Mouse (Mus musculus) c-Kit-positive CD71-negative TER-119-negative erythroid progenitor cells, embryonic 14.5 days (primary cell): ENCODE measurements around the gene Cyb5r1.

Source experiments
- DNase-seq: peaks from one replicate; pipeline ENCODE4 v3.0.0-alpha.2; 2013; ENCODE audit warnings: low read depth

Cyb5r1 gene

DNA sequence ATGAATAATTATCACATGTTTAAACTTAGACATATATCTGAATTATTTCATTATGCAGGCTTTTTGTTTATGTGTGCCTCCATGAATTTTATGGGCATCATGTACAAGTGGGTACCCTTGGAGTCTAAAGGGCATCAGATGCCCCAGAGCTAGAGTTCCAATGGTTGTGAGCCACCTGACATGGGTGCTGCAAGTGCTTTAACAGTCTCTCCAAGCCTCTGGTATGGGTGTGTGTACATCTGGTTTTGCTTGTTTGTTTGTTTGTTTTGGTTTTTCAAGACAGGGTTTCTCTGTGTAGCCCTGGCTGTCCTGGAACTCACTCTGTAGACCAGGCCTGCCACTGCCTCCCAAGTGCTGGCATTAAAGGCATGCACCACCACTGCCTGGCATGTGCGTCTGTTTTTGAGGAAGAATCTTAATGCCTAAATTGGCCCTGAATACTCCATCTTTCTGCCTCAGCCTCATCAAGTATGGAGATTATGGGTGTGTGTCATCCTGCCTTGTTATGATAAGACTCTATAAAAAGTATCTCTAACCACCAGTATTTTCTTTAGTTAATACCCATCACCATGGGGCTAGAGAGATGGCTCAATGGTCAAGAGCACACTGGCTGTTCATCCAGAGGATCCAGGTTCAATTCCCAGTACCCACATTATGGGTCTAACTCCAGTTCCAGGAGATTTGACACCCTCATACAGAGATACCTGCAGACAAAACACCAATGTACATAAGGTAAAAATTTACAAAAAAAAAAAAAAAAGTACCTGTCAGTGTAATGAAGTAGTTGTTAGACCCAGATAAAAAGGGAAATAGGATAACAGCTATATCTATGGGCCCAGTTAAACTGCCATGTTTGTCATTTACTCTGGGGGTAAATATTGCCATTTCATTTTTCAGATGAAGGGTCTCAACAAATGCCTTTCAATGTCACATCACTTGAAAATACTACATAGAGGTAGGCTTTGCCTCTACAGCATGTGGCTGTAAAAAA lies 55.2 kb downstream of the Cyb5r1 start:
- DNase-seq = no peak
